Mouse (Mus musculus) ES-E14 (cell line): ENCODE measurements around the gene Lamb2. TPM values are rescaled to one million over a fixed set of nuclear protein-coding genes. Genes with fewer than 3 reads are reported as not detected.

Experiments used
- DNase-seq: peaks from one replicate; pipeline ENCODE4 v3.0.0-alpha.2; 2013; ENCODE audit warnings: low read depth, low spot score
- H3K27ac ChIP-seq: 2 replicates; pipeline ENCODE4 v1.5.1; 2012; ENCODE audit warnings: low read depth, mild to moderate bottlenecking, low read length, moderate library complexity, mixed read lengths; ENCODE audit not compliant: poor library complexity, insufficient read depth, severe bottlenecking
- H3K36me3 ChIP-seq: 2 replicates; pipeline ENCODE4 v1.6.1; 2012; ENCODE audit warnings: mild to moderate bottlenecking, low read length, moderate library complexity, mixed read lengths; ENCODE audit not compliant: control insufficient read depth, poor library complexity, insufficient read depth, severe bottlenecking
- H3K4me1 ChIP-seq, 2 experiments: fragments of 150-350 bp in 1 of 2; sonication (generic) in 1 of 2; 2 replicates each; pipeline ENCODE4 v1.6.1; 2012; ENCODE audit warnings: low read length in 2 of 2, mild to moderate bottlenecking in 1 of 2, mixed read lengths in 1 of 2; ENCODE audit not compliant: control insufficient read depth in 2 of 2, insufficient read depth in 2 of 2, poor library complexity in 1 of 2
- H3K4me3 ChIP-seq, 2 experiments: fragments of 150-350 bp in 1 of 2; sonication (generic) in 1 of 2; 2 replicates each; pipeline ENCODE4 v1.5.1; 2012; ENCODE audit warnings: low read length in 2 of 2, low read depth in 1 of 2, mild to moderate bottlenecking in 1 of 2, mixed read lengths in 1 of 2; ENCODE audit not compliant: insufficient read depth in 1 of 2, poor library complexity in 1 of 2, severe bottlenecking in 1 of 2
- H3K9ac ChIP-seq: 2 replicates; pipeline ENCODE4 v1.6.1; 2012; ENCODE audit warnings: low read depth, mild to moderate bottlenecking, low read length, mixed read lengths; ENCODE audit not compliant: poor library complexity, insufficient read depth, severe bottlenecking
- H3K9me3 ChIP-seq: fragments of 150-350 bp; sonication (generic); 2 replicates; pipeline ENCODE4 v1.6.1; 2012; ENCODE audit warnings: low read depth, mild to moderate bottlenecking, low read length; ENCODE audit not compliant: control insufficient read depth, insufficient read depth
- CHD2 ChIP-seq: IDR thresholded peaks from 2 replicates; pipeline ENCODE4 v1.6.1; 2014; ENCODE audit warnings: mild to moderate bottlenecking, low read depth, low read length, inconsistent platforms
- HCFC1 ChIP-seq: IDR thresholded peaks from 2 replicates; pipeline ENCODE4 v1.6.1; 2012; ENCODE audit warnings: low read length, inconsistent platforms, borderline replicate concordance; ENCODE audit not compliant: insufficient read depth
- MAFK ChIP-seq: IDR thresholded peaks from 2 replicates; pipeline ENCODE4 v1.6.1; 2014; ENCODE audit warnings: mild to moderate bottlenecking, low read depth, low read length, inconsistent platforms; ENCODE audit not compliant: insufficient read depth
- ZC3H11A ChIP-seq: IDR thresholded peaks from 2 replicates; pipeline ENCODE4 v1.6.1; 2012; ENCODE audit warnings: low read depth, mild to moderate bottlenecking, inconsistent platforms, low read length, borderline replicate concordance
- ZNF384 ChIP-seq: IDR thresholded peaks from 2 replicates; pipeline ENCODE4 v1.6.1; 2012; ENCODE audit warnings: low read depth, low read length, inconsistent platforms
- in situ Hi-C, 2 experiments: fragments of 600-800 bp; cut with MboI; formaldehyde crosslinking; loops; one replicate each; pipeline ENCODE4 v1.15.1; 2025; ENCODE audit warnings: low sequenced_read_pairs in 2 of 2, inconsistent platforms in 1 of 2; ENCODE audit not compliant: unreplicated experiment in 2 of 2
- total RNA-seq: library from RNA; depleted of rRNA; stranded (reverse); fragments of 300-350 nt; gene quantifications from 2 replicates; pipeline ENCODE4 v1.2.3, GENCODE M21; 2012

The Lamb2 gene
- total RNA-seq, 1 experiment, result 50.6 TPM

- Histone ChIP-seq H3K36me3 (no peaks in the 10 kb centered on the region), H3K27ac (no peak overlapping the region), H3K9me3 (no peaks in the 10 kb centered on the region), H3K9ac (no peak overlapping the region), H3K4me1 (peaks cover 1 to 3% of the 10 kb centered on the region in 2 experiments; a peak in 1 of 4 replicates), H3K4me3 (no peak overlapping the region)
- DNase-seq, result no peak
- TF ChIP-seq HCFC1 (no peak), CHD2 (no peak), ZNF384 (no peak), ZC3H11A (no peak), MAFK (no peak)
- in situ Hi-C loops, result no loop called here
Observed at GRCm38 (mm10) chr9:108474528-108474927, 5.0 kb upstream of the Lamb2 start.

GRCm38 (mm10) chr9:108478638-108479156, 839 bp upstream of the Lamb2 start:
- in situ Hi-C loops, result no loop called here

GRCm38 (mm10) chr9:108479241-108479640, 295 bp upstream of the Lamb2 start:
- Histone ChIP-seq H3K4me3 (peak overlapping the region in 1 of 2 experiments; percentile 47; a peak in 2 of 4 replicates), H3K36me3 (no peaks in the 10 kb centered on the region), H3K9ac (no peak overlapping the region), H3K4me1 (peaks cover 1 to 10% of the 10 kb centered on the region in 2 experiments; a peak in 2 of 4 replicates), H3K9me3 (no peaks in the 10 kb centered on the region), H3K27ac (no peak overlapping the region)
- TF ChIP-seq ZC3H11A (no peak), MAFK (no peak), HCFC1 (no peak), ZNF384 (no peak), CHD2 (no peak)
- peak; percentile 25 for DNase-seq
- in situ Hi-C loops, result no loop called here

More at GRCm38 (mm10) chr9:108478638-108479156, 839 bp upstream of the Lamb2 start:
- no peaks in the 10 kb centered on the region for H3K9me3 ChIP-seq
- TF ChIP-seq CHD2 (peak; percentile 66; the same call in 1 of the 2 replicates), HCFC1 (peak; percentile 54; the same call in 1 of the 2 replicates), ZC3H11A (no peak), MAFK (0 out of 2 replicates have a peak, but pooled peaks have one; percentile 3), ZNF384 (no peak)
- peak overlapping the region; percentile 15; the same call in 1 of the 2 replicates for H3K9ac ChIP-seq
- H3K4me3 ChIP-seq, result peak overlapping the region; percentile 47 to 50
- H3K4me1 ChIP-seq, result peaks cover 1 to 10% of the 10 kb centered on the region in 2 experiments; a peak in 2 of 4 replicates
- H3K36me3 ChIP-seq, result no peaks in the 10 kb centered on the region
- DNase-seq, result peak; percentile 84
- no peak overlapping the region; the same call in 1 of the 2 replicates for H3K27ac ChIP-seq

- no peak for TF ChIP-seq ZC3H11A
- Histone ChIP-seq H3K9ac (no peak overlapping the region), H3K4me1 (peaks cover 1 to 10% of the 10 kb centered on the region in 2 experiments; a peak in 2 of 4 replicates), H3K27ac (no peak overlapping the region), H3K4me3 (peak overlapping the region in 1 of 2 experiments; percentile 58; a peak in 2 of 4 replicates), H3K36me3 (no peaks in the 10 kb centered on the region), H3K9me3 (no peaks in the 10 kb centered on the region)
- no peak for DNase-seq
- in situ Hi-C loops, result no loop called here
Observed at GRCm38 (mm10) chr9:108480813-108481519, 1.4 kb downstream of the Lamb2 start.
